Mouse (Mus musculus) hindbrain, embryonic 15.5 days (tissue): ENCODE results near the gene Pcsk6. TPM values are rescaled to one million over a fixed set of nuclear protein-coding genes. Genes with fewer than 3 reads are reported as not detected.

Experiments used
- ATAC-seq: fragments of 200-750 bp; cut with Nextera tagmentation; 2 replicates; pipeline ENCODE4 v1.8.0; 2017; ENCODE audit warnings: low read depth, moderate number of reproducible peaks, moderate TSS enrichment; ENCODE audit not compliant: low FRiP score
- H3K27ac ChIP-seq: fragments of 300-500 bp; sonication (generic); replicated peaks from 2 replicates; pipeline ENCODE4 v1.5.1; 2015; ENCODE audit warnings: mild to moderate bottlenecking, inconsistent platforms
- H3K27me3 ChIP-seq: fragments of 300-500 bp; sonication (generic); 2 replicates; pipeline ENCODE4 v1.6.1; 2015; ENCODE audit warnings: control low read depth, inconsistent platforms
- H3K36me3 ChIP-seq: fragments of 300-500 bp; sonication (generic); 2 replicates; pipeline ENCODE4 v1.6.1; 2015; ENCODE audit warnings: control low read depth, inconsistent platforms
- H3K4me1 ChIP-seq: fragments of 300-500 bp; sonication (generic); replicated peaks from 2 replicates; pipeline ENCODE4 v1.6.1; 2015; ENCODE audit warnings: control low read depth, inconsistent platforms
- H3K4me2 ChIP-seq: fragments of 300-500 bp; sonication (generic); 2 replicates; pipeline ENCODE4 v1.6.1; 2015; ENCODE audit warnings: moderate library complexity, mild to moderate bottlenecking, inconsistent platforms
- H3K4me3 ChIP-seq: fragments of 300-500 bp; sonication (generic); 2 replicates; pipeline ENCODE4 v1.5.1; 2015; ENCODE audit warnings: mild to moderate bottlenecking, inconsistent platforms
- H3K9ac ChIP-seq: fragments of 300-500 bp; sonication (generic); 2 replicates; pipeline ENCODE4 v1.6.1; 2015; ENCODE audit warnings: inconsistent platforms
- H3K9me3 ChIP-seq: fragments of 300-500 bp; sonication (generic); 2 replicates; pipeline ENCODE4 v1.6.1; 2016; ENCODE audit warnings: control low read depth, inconsistent platforms
- WGBS: fragments of 180-500 bp; shearing (Covaris S2); methylation state at CpG from one replicate; pipeline ENCODE4 v1.1.7; 2015; 5-methylcytosine and 5-hydroxymethylcytosine counted together
- polyA plus RNA-seq: library from polyadenylated mRNA; unstranded; fragments of >200 nt; fragmentation: Nextera tagmentation; extraction: Ambion mirVana; gene quantifications from 2 replicates; pipeline ENCODE4 v1.2.1, GENCODE M21; 2015

Pcsk6 gene
- polyA plus RNA-seq, 1 experiment from 2014 or later, result 1.8 TPM

GRCm38 (mm10) chr7:65982057-65982456, 120.5 kb downstream of the Pcsk6 start:
- H3K27me3 ChIP-seq, result no peaks in the 10 kb centered on the region
- H3K4me3 ChIP-seq, result no peak overlapping the region
- no peaks in the 10 kb centered on the region for H3K4me1 ChIP-seq
- no peak overlapping the region for H3K9ac ChIP-seq
- ATAC-seq, result no peak
- no peak overlapping the region for H3K27ac ChIP-seq
- H3K9me3 ChIP-seq, result no peaks in the 10 kb centered on the region
- no peak overlapping the region for H3K4me2 ChIP-seq
- no peaks in the 10 kb centered on the region for H3K36me3 ChIP-seq
- WGBS, result 48% methylated on average over 3 of the region's 3 CpGs

- Histone ChIP-seq H3K36me3 (no peaks in the 10 kb centered on the region), H3K9me3 (no peaks in the 10 kb centered on the region), H3K27me3 (no peaks in the 10 kb centered on the region), H3K27ac (no peak overlapping the region), H3K4me2 (no peak overlapping the region), H3K4me1 (no peaks in the 10 kb centered on the region), H3K4me3 (no peak overlapping the region), H3K9ac (no peak overlapping the region)
- no peak for ATAC-seq
- WGBS, result 84% methylated on average over 4 of the region's 4 CpGs
These were observed 126.7 kb downstream of the Pcsk6 start for GRCm38 (mm10) chr7:65988249-65988648.

- Histone ChIP-seq H3K4me1 (no peaks in the 10 kb centered on the region), H3K36me3 (no peaks in the 10 kb centered on the region), H3K9ac (no peak overlapping the region), H3K4me2 (no peak overlapping the region), H3K4me3 (no peak overlapping the region), H3K27ac (no peak overlapping the region), H3K27me3 (no peaks in the 10 kb centered on the region), H3K9me3 (no peaks in the 10 kb centered on the region)
- ATAC-seq, result no peak
- 97% methylated on average over 5 of the region's 5 CpGs for WGBS
These were observed 127.2 kb downstream of the Pcsk6 start for GRCm38 (mm10) chr7:65988709-65989108.

GRCm38 (mm10) chr7:65992329-65992728, 130.8 kb downstream of the Pcsk6 start:
- H3K4me1 ChIP-seq, result no peaks in the 10 kb centered on the region
- WGBS, result 84% methylated on average over 6 of the region's 6 CpGs
- H3K9ac ChIP-seq, result no peak overlapping the region
- no peaks in the 10 kb centered on the region for H3K9me3 ChIP-seq
- H3K4me3 ChIP-seq, result no peak overlapping the region
- no peaks in the 10 kb centered on the region for H3K27me3 ChIP-seq
- H3K27ac ChIP-seq, result no peak overlapping the region
- H3K4me2 ChIP-seq, result no peak overlapping the region
- H3K36me3 ChIP-seq, result no peaks in the 10 kb centered on the region
- ATAC-seq, result no peak

- Histone ChIP-seq H3K36me3 (no peaks in the 10 kb centered on the region), H3K4me3 (no peak overlapping the region), H3K27ac (no peak overlapping the region), H3K9ac (no peak overlapping the region), H3K4me2 (no peak overlapping the region), H3K9me3 (no peaks in the 10 kb centered on the region), H3K4me1 (no peaks in the 10 kb centered on the region), H3K27me3 (no peaks in the 10 kb centered on the region)
- 72% methylated on average over 3 of the region's 3 CpGs for WGBS
- no peak for ATAC-seq
These were observed 131.9 kb downstream of the Pcsk6 start for GRCm38 (mm10) chr7:65993410-65993809.

GRCm38 (mm10) chr7:66001035-66001754, 139.7 kb downstream of the Pcsk6 start:
- H3K36me3 ChIP-seq, result no peaks in the 10 kb centered on the region
- H3K9me3 ChIP-seq, result no peaks in the 10 kb centered on the region
- no peak overlapping the region for H3K9ac ChIP-seq
- 92% methylated on average over 16 of the region's 16 CpGs for WGBS
- no peak overlapping the region for H3K4me3 ChIP-seq
- H3K27ac ChIP-seq, result no peak overlapping the region
- no peak for ATAC-seq
- H3K4me1 ChIP-seq, result no peaks in the 10 kb centered on the region
- no peak overlapping the region for H3K4me2 ChIP-seq
- no peaks in the 10 kb centered on the region for H3K27me3 ChIP-seq

GRCm38 (mm10) chr7:66001797-66002196, 140.3 kb downstream of the Pcsk6 start:
- H3K4me1 ChIP-seq, result no peaks in the 10 kb centered on the region
- no peaks in the 10 kb centered on the region for H3K9me3 ChIP-seq
- H3K27ac ChIP-seq, result no peak overlapping the region
- 82% methylated on average over 3 of the region's 3 CpGs for WGBS
- H3K9ac ChIP-seq, result no peak overlapping the region
- no peaks in the 10 kb centered on the region for H3K36me3 ChIP-seq
- no peak overlapping the region for H3K4me2 ChIP-seq
- no peaks in the 10 kb centered on the region for H3K27me3 ChIP-seq
- H3K4me3 ChIP-seq, result no peak overlapping the region
- ATAC-seq, result no peak

- H3K36me3 ChIP-seq, result no peaks in the 10 kb centered on the region
- no peak overlapping the region for H3K4me2 ChIP-seq
- no peaks in the 10 kb centered on the region for H3K27me3 ChIP-seq
- 90% methylated on average over 5 of the region's 5 CpGs for WGBS
- ATAC-seq, result no peak
- no peaks in the 10 kb centered on the region for H3K9me3 ChIP-seq
- H3K27ac ChIP-seq, result no peak overlapping the region
- H3K4me3 ChIP-seq, result no peak overlapping the region
- no peak overlapping the region for H3K9ac ChIP-seq
- no peaks in the 10 kb centered on the region for H3K4me1 ChIP-seq
These were observed 141.9 kb downstream of the Pcsk6 start for GRCm38 (mm10) chr7:66003447-66003846.

GRCm38 (mm10) chr7:66003865-66004638, 142.5 kb downstream of the Pcsk6 start:
- H3K4me1 ChIP-seq, result no peaks in the 10 kb centered on the region
- 67% methylated on average over 13 of the region's 13 CpGs for WGBS
- no peaks in the 10 kb centered on the region for H3K36me3 ChIP-seq
- H3K27me3 ChIP-seq, result no peaks in the 10 kb centered on the region
- no peak overlapping the region for H3K9ac ChIP-seq
- H3K4me3 ChIP-seq, result no peak overlapping the region
- H3K4me2 ChIP-seq, result no peak overlapping the region
- no peak for ATAC-seq
- H3K9me3 ChIP-seq, result no peaks in the 10 kb centered on the region
- H3K27ac ChIP-seq, result no peak overlapping the region

GRCm38 (mm10) chr7:66005066-66005465, 143.5 kb downstream of the Pcsk6 start:
- no peak overlapping the region for H3K9ac ChIP-seq
- 91% methylated on average over 10 of the region's 10 CpGs for WGBS
- H3K36me3 ChIP-seq, result no peaks in the 10 kb centered on the region
- H3K9me3 ChIP-seq, result no peaks in the 10 kb centered on the region
- no peak overlapping the region for H3K4me2 ChIP-seq
- no peak for ATAC-seq
- H3K4me3 ChIP-seq, result no peak overlapping the region
- H3K27me3 ChIP-seq, result no peaks in the 10 kb centered on the region
- H3K27ac ChIP-seq, result no peak overlapping the region
- H3K4me1 ChIP-seq, result no peaks in the 10 kb centered on the region

GRCm38 (mm10) chr7:66008161-66008891, 146.8 kb downstream of the Pcsk6 start:
- no peak overlapping the region for H3K4me2 ChIP-seq

GRCm38 (mm10) chr7:66008892-66009273, 147.3 kb downstream of the Pcsk6 start:
- H3K4me2 ChIP-seq, result no peak overlapping the region
- 70% methylated on average over 16 of the region's 16 CpGs for WGBS
- no peaks in the 10 kb centered on the region for H3K4me1 ChIP-seq
- ATAC-seq, result no peak
- no peaks in the 10 kb centered on the region for H3K27me3 ChIP-seq
- no peak overlapping the region for H3K27ac ChIP-seq
- H3K4me3 ChIP-seq, result no peak overlapping the region
- no peak overlapping the region for H3K9ac ChIP-seq
- H3K9me3 ChIP-seq, result no peaks in the 10 kb centered on the region
- no peaks in the 10 kb centered on the region for H3K36me3 ChIP-seq

More at GRCm38 (mm10) chr7:66008161-66008891, 146.8 kb downstream of the Pcsk6 start:
- Histone ChIP-seq H3K27me3 (no peaks in the 10 kb centered on the region), H3K27ac (no peak overlapping the region), H3K4me3 (no peak overlapping the region), H3K9me3 (no peaks in the 10 kb centered on the region), H3K9ac (no peak overlapping the region), H3K4me1 (no peaks in the 10 kb centered on the region), H3K36me3 (no peaks in the 10 kb centered on the region)
- WGBS, result 83% methylated on average over 11 of the region's 11 CpGs
- ATAC-seq, result no peak
